Mouse (Mus musculus): ENCODE data around the gene Fgfr2. TPM values are rescaled to one million over a fixed set of nuclear protein-coding genes. Genes with fewer than 3 reads are reported as not detected.
"Not testable (repeated sequence)": the region's sequence is repeated elsewhere in the genome, so short reads cannot be mapped to it uniquely, and the experiment has no call there.

Fgfr2 gene
- polyA plus RNA-seq, 1 experiment: 114 TPM

GRCm38 (mm10) chr7:132669999-132670862, 452.9 kb downstream of the Fgfr2 start:
- H3K4me1 ChIP-seq (ENCODE audit: control insufficient read depth, insufficient read depth, low read length): peaks cover 42% of the 10 kb centered on the region
- TF ChIP-seq POLR2A (IDR thresholded peaks at IDR 0.05; ENCODE audit: borderline replicate concordance, extremely low read depth, low read depth, low read length): peak; percentile 86; the same call in 1 of the 2 replicates
- TF ChIP-seq CTCF (IDR thresholded peaks at IDR 0.05; ENCODE audit: insufficient read depth, low read length): peak; percentile 35; the same call in 1 of the 2 replicates
- peak; percentile 62 for DNase-seq
- no peak overlapping the region for H3K4me3 ChIP-seq (replicated peaks; ENCODE audit: extremely low read depth, low read depth, low read length)
- WGBS: 36% methylated on average over 20 of the region's 20 CpGs

GRCm38 (mm10) chr7:132668604-132669003, 454.5 kb downstream of the Fgfr2 start:
- DNase-seq: peak; percentile 43
- no peak for TF ChIP-seq CTCF (IDR thresholded peaks at IDR 0.05; ENCODE audit: insufficient read depth, low read length)
- WGBS: 35% methylated on average over 2 of the region's 2 CpGs
- Histone ChIP-seq H3K4me1 (ENCODE audit: control insufficient read depth, insufficient read depth, low read length) (peaks cover 37% of the 10 kb centered on the region), H3K4me3 (replicated peaks; ENCODE audit: extremely low read depth, low read depth, low read length) (no peak overlapping the region)

GRCm38 (mm10) chr7:132666516-132666915, 456.6 kb downstream of the Fgfr2 start:
- Histone ChIP-seq H3K4me1 (ENCODE audit: control insufficient read depth, insufficient read depth, low read length) (peaks cover 26% of the 10 kb centered on the region), H3K4me3 (replicated peaks; ENCODE audit: extremely low read depth, low read depth, low read length) (no peak overlapping the region)
- no peak for DNase-seq
- TF ChIP-seq CTCF (IDR thresholded peaks at IDR 0.05; ENCODE audit: insufficient read depth, low read length): no peak
- no peak for TF ChIP-seq POLR2A (IDR thresholded peaks at IDR 0.05; ENCODE audit: borderline replicate concordance, extremely low read depth, low read depth, low read length)
- WGBS: 94% methylated on average over 4 of the region's 4 CpGs

GRCm38 (mm10) chr7:132665664-132666382, 457.3 kb downstream of the Fgfr2 start:
- DNase-seq: no peak
- H3K4me3 ChIP-seq (replicated peaks; ENCODE audit: extremely low read depth, low read depth, low read length): no peak overlapping the region
- TF ChIP-seq POLR2A (IDR thresholded peaks at IDR 0.05; ENCODE audit: borderline replicate concordance, extremely low read depth, low read depth, low read length) (no peak), CTCF (IDR thresholded peaks at IDR 0.05; ENCODE audit: insufficient read depth, low read length) (no peak)
- WGBS: 88% methylated on average over 8 of the region's 8 CpGs
- peaks cover 19% of the 10 kb centered on the region for H3K4me1 ChIP-seq (ENCODE audit: control insufficient read depth, insufficient read depth, low read length)

- WGBS: 90% methylated on average over 6 of the region's 6 CpGs
- DNase-seq: no peak
- Histone ChIP-seq H3K4me3 (replicated peaks; ENCODE audit: extremely low read depth, low read depth, low read length) (no peak overlapping the region), H3K4me1 (ENCODE audit: control insufficient read depth, insufficient read depth, low read length) (peaks cover 14% of the 10 kb centered on the region)
- TF ChIP-seq CTCF (IDR thresholded peaks at IDR 0.05; ENCODE audit: insufficient read depth, low read length): no peak
- no peak for TF ChIP-seq POLR2A (IDR thresholded peaks at IDR 0.05; ENCODE audit: borderline replicate concordance, extremely low read depth, low read depth, low read length)
Measured at GRCm38 (mm10) chr7:132664815-132665214, 458.3 kb downstream of the Fgfr2 start.

GRCm38 (mm10) chr7:132662831-132663230, 460.3 kb downstream of the Fgfr2 start:
- WGBS: 53% methylated on average over 6 of the region's 6 CpGs
- DNase-seq: peak; percentile 45
- H3K4me3 ChIP-seq (replicated peaks; ENCODE audit: extremely low read depth, low read depth, low read length): not testable (repeated sequence)
- H3K4me1 ChIP-seq (ENCODE audit: control insufficient read depth, insufficient read depth, low read length): peaks cover 17% of the 10 kb centered on the region

GRCm38 (mm10) chr7:132659633-132660032, 463.5 kb downstream of the Fgfr2 start:
- no peak for TF ChIP-seq CTCF (IDR thresholded peaks at IDR 0.05; ENCODE audit: insufficient read depth, low read length)
- no peak for TF ChIP-seq POLR2A (IDR thresholded peaks at IDR 0.05; ENCODE audit: borderline replicate concordance, extremely low read depth, low read depth, low read length)
- WGBS: 39% methylated on average over 7 of the region's 7 CpGs
- H3K4me1 ChIP-seq (ENCODE audit: control insufficient read depth, insufficient read depth, low read length): peaks cover 32% of the 10 kb centered on the region
- DNase-seq: no peak
- no peak overlapping the region for H3K4me3 ChIP-seq (replicated peaks; ENCODE audit: extremely low read depth, low read depth, low read length)

GRCm38 (mm10) chr7:132658688-132659087, 464.5 kb downstream of the Fgfr2 start:
- DNase-seq: no peak
- TF ChIP-seq CTCF (IDR thresholded peaks at IDR 0.05; ENCODE audit: insufficient read depth, low read length) (no peak), POLR2A (IDR thresholded peaks at IDR 0.05; ENCODE audit: borderline replicate concordance, extremely low read depth, low read depth, low read length) (no peak)
- peaks cover 32% of the 10 kb centered on the region for H3K4me1 ChIP-seq (ENCODE audit: control insufficient read depth, insufficient read depth, low read length)
- H3K4me3 ChIP-seq (replicated peaks; ENCODE audit: extremely low read depth, low read depth, low read length): no peak overlapping the region
- WGBS: 70% methylated on average over 5 of the region's 5 CpGs

GRCm38 (mm10) chr7:132658058-132658450, 465.1 kb downstream of the Fgfr2 start:
- peaks cover 32% of the 10 kb centered on the region for H3K4me1 ChIP-seq (ENCODE audit: control insufficient read depth, insufficient read depth, low read length)
- no peak for DNase-seq

More at GRCm38 (mm10) chr7:132658058-132658450, 465.1 kb downstream of the Fgfr2 start:
- 12% methylated on average over 9 of the region's 9 CpGs for WGBS
- no peak overlapping the region for H3K4me3 ChIP-seq (replicated peaks; ENCODE audit: extremely low read depth, low read depth, low read length)
- no peak for TF ChIP-seq CTCF (IDR thresholded peaks at IDR 0.05; ENCODE audit: insufficient read depth, low read length)
- TF ChIP-seq POLR2A (IDR thresholded peaks at IDR 0.05; ENCODE audit: borderline replicate concordance, extremely low read depth, low read depth, low read length): no peak; the same call in 1 of the 2 replicates
